Mouse (Mus musculus): Measurements from ENCODE around the gene Zfp385c. TPM values are rescaled to one million over a fixed set of nuclear protein-coding genes. Genes with fewer than 3 reads are reported as not detected.

The Zfp385c gene
- polyA plus RNA-seq (2021), result not detected

GRCm38 (mm10) chr11:100692164-100692616 is at the start of gene Zfp385c:
Zfp385c (minus strand) TSS chr11:100692455.
- H3K27me3 ChIP-seq, result peaks cover 5% of the 10 kb centered on the region
- DNase-seq (ENCODE audit: low read depth, low spot score), result no peak
- no peak for ATAC-seq
- ChIA-PET CTCF (no interaction called here), POLR2A (no interaction called here)
- in situ Hi-C loops (cut with MboI; ENCODE audit: low pct_unique_long_range_greater_than_20kb), result no loop called here
- no peak for TF ChIP-seq CTCF (IDR thresholded peaks at IDR 0.05)

- no peak for TF ChIP-seq CTCF (IDR thresholded peaks at IDR 0.05)
- no peak for DNase-seq (ENCODE audit: low read depth, low spot score)
- no peak for ATAC-seq
- POLR2A ChIA-PET, result no interaction called here
- no peaks in the 10 kb centered on the region for H3K27me3 ChIP-seq
- CTCF ChIA-PET, result interaction anchor here (1.4 kb wide), 1 partner anchor 12 kb away, joined by 4 read pairs; no protein-coding TSS in a partner anchor
- in situ Hi-C loops (cut with MboI; ENCODE audit: low pct_unique_long_range_greater_than_20kb), result loop anchor here (10.0 kb wide), 1 partner anchor 213 kb away; no protein-coding TSS in a partner anchor
Observed at GRCm38 (mm10) chr11:100741348-100741747, 49.1 kb upstream of the Zfp385c start.

GRCm38 (mm10) chr11:100738749-100739148 is 46.5 kb upstream of the Zfp385c start:
- in situ Hi-C loops (cut with MboI; ENCODE audit: low pct_unique_long_range_greater_than_20kb), result no loop called here
- TF ChIP-seq CTCF (IDR thresholded peaks at IDR 0.05), result no peak
- ATAC-seq (no peak), DNase-seq (ENCODE audit: low read depth, low spot score) (no peak)
- ChIA-PET POLR2A (no interaction called here), CTCF (interaction anchor here (1.9 kb wide), 1 partner anchor 13 kb away, joined by 5 read pairs; no protein-coding TSS in a partner anchor)
- no peaks in the 10 kb centered on the region for H3K27me3 ChIP-seq

GRCm38 (mm10) chr11:100738066-100738604 is 45.9 kb upstream of the Zfp385c start, which contains the start of gene Rab5c:
Rab5c (minus strand) TSS chr11:100738215.
- ATAC-seq (peak; percentile 96), DNase-seq (ENCODE audit: low read depth, low spot score) (peak; percentile 87)
- CTCF ChIA-PET, result no interaction called here
- TF ChIP-seq CTCF (IDR thresholded peaks at IDR 0.05), result no peak
- in situ Hi-C loops (cut with MboI; ENCODE audit: low pct_unique_long_range_greater_than_20kb), result no loop called here
- H3K27me3 ChIP-seq, result no peaks in the 10 kb centered on the region
- POLR2A ChIA-PET, result no interaction called here

- DNase-seq (ENCODE audit: low read depth, low spot score) (no peak), ATAC-seq (no peak)
- CTCF ChIA-PET, result no interaction called here
- POLR2A ChIA-PET, result interaction anchor here (0.7 kb wide), 1 partner anchor 55 kb away, joined by 3 read pairs; no protein-coding TSS in a partner anchor
- in situ Hi-C loops (cut with MboI; ENCODE audit: low pct_unique_long_range_greater_than_20kb), result no loop called here
- H3K27me3 ChIP-seq, result no peaks in the 10 kb centered on the region
- TF ChIP-seq CTCF (IDR thresholded peaks at IDR 0.05), result no peak
Observed at GRCm38 (mm10) chr11:100737105-100737733, 45.0 kb upstream of the Zfp385c start.

- in situ Hi-C loops (cut with MboI; ENCODE audit: low pct_unique_long_range_greater_than_20kb), result no loop called here
- ATAC-seq (no peak), DNase-seq (ENCODE audit: low read depth, low spot score) (no peak)
- no peaks in the 10 kb centered on the region for H3K27me3 ChIP-seq
- TF ChIP-seq CTCF (IDR thresholded peaks at IDR 0.05), result no peak
- POLR2A ChIA-PET, result interaction anchor here (0.7 kb wide), 2 partner anchors 20 to 56 kb away, joined by 3 to 4 read pairs; no protein-coding TSS in a partner anchor
- CTCF ChIA-PET, result no interaction called here
Observed at GRCm38 (mm10) chr11:100736746-100737080, 44.5 kb upstream of the Zfp385c start.

GRCm38 (mm10) chr11:100735954-100736745 is 43.9 kb upstream of the Zfp385c start:
- in situ Hi-C loops (cut with MboI; ENCODE audit: low pct_unique_long_range_greater_than_20kb), result no loop called here
- no peak for DNase-seq (ENCODE audit: low read depth, low spot score)
- H3K27me3 ChIP-seq, result no peaks in the 10 kb centered on the region
- no peak for ATAC-seq
- POLR2A ChIA-PET, result interaction anchor here (0.7 kb wide), 1 partner anchor 19 kb away, joined by 4 read pairs; no protein-coding TSS in a partner anchor
- CTCF ChIA-PET, result no interaction called here
- no peak for TF ChIP-seq CTCF (IDR thresholded peaks at IDR 0.05)

GRCm38 (mm10) chr11:100735134-100735865 is 43.0 kb upstream of the Zfp385c start:
- ATAC-seq, result no peak
- TF ChIP-seq CTCF (IDR thresholded peaks at IDR 0.05), result no peak
- ChIA-PET POLR2A (no interaction called here), CTCF (no interaction called here)
- DNase-seq (ENCODE audit: low read depth, low spot score), result no peak
- H3K27me3 ChIP-seq, result no peaks in the 10 kb centered on the region
- in situ Hi-C loops (cut with MboI; ENCODE audit: low pct_unique_long_range_greater_than_20kb), result no loop called here

GRCm38 (mm10) chr11:100730477-100731205 is 38.4 kb upstream of the Zfp385c start:
- H3K27me3 ChIP-seq, result no peaks in the 10 kb centered on the region
- TF ChIP-seq CTCF (IDR thresholded peaks at IDR 0.05), result no peak
- CTCF ChIA-PET, result interaction anchor here (1.2 kb wide), 1 partner anchor 16 kb away, joined by 5 read pairs; no protein-coding TSS in a partner anchor
- no peak for ATAC-seq
- POLR2A ChIA-PET, result interaction anchor here (0.6 kb wide), 2 partner anchors 81 to 114 kb away, joined by 3 to 4 read pairs; no protein-coding TSS in a partner anchor
- no peak for DNase-seq (ENCODE audit: low read depth, low spot score)
- in situ Hi-C loops (cut with MboI; ENCODE audit: low pct_unique_long_range_greater_than_20kb), result no loop called here

- no peak for TF ChIP-seq CTCF (IDR thresholded peaks at IDR 0.05)
- in situ Hi-C loops (cut with MboI; ENCODE audit: low pct_unique_long_range_greater_than_20kb), result no loop called here
- ChIA-PET CTCF (interaction anchor here (1.2 kb wide), 1 partner anchor 16 kb away, joined by 5 read pairs; no protein-coding TSS in a partner anchor), POLR2A (no interaction called here)
- H3K27me3 ChIP-seq, result no peaks in the 10 kb centered on the region
- no peak for DNase-seq (ENCODE audit: low read depth, low spot score)
- no peak for ATAC-seq
Observed at GRCm38 (mm10) chr11:100729976-100730375, 37.7 kb upstream of the Zfp385c start.
